Mouse (Mus musculus): ENCODE data around the gene 1810049J17Rik. TPM values are rescaled to one million over a fixed set of nuclear protein-coding genes. Genes with fewer than 3 reads are reported as not detected.

1810049J17Rik gene
- total RNA-seq, 1 experiment from 2014 or later: 2.0 TPM

GRCm38 (mm10) chr15:12346916-12347315 is 25.2 kb upstream of the 1810049J17Rik start:
- no peak for DNase-seq

DNA sequence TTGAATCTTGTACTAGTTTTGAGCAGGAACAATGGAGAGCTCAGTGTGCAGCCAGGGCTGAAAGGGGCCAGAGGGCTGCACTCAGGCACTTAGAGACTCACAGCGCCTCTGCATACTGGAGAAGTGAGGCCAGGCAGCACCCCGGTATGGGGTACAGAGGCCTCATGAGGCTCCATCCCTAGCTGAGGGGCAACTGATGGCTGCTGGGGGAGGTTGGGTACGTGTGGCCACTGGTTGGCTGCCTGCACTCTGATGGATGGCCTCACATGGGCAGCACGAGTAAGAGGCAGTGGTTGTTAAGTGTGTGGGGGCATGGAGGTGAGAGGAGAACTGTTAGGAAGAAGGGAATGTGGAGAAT is 19.7 kb upstream of the 1810049J17Rik start:
- no peak for DNase-seq

- no peak for DNase-seq
These were observed 19.1 kb upstream of the 1810049J17Rik start for GRCm38 (mm10) chr15:12340536-12341400.

GRCm38 (mm10) chr15:12337779-12338137 is 16.1 kb upstream of the 1810049J17Rik start:
- DNase-seq: no peak

DNA sequence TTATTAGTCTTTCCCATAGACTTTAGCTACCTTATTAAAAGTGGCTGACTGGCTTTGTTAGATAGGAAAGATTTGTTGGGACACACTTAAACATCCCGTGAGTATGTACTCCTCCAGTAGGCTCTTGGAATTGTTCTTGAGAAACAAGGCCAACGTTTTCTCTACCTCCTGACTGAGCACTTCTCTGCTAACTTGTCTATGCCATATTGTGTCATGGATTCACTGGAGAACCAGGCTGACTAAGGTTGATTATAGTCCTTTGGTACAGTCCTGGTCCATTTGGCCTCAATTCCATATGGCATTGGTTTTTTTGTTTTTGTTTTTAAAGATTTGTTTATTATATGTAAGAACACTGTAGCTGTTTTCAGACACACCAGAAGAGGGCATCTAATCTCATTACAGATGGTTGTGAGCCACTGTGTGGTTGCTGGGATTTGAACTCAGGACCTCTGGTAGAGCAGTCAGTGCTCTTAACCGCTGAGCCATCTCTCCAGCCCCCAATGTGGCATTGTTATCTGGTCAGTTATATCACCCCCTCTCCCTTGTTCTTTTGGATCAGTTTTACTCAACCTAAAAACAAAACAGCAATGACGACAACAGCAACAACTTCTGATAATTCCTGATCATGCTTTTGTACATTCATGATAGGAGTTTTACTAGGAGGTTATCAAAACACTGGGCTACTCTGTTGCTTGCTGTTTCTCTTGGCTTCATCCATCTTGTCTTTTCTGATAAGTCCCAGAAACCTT is 15.5 kb upstream of the 1810049J17Rik start:
- no peak for DNase-seq

GRCm38 (mm10) chr15:12334381-12334780 is 12.7 kb upstream of the 1810049J17Rik start:
- DNase-seq: no peak

DNA sequence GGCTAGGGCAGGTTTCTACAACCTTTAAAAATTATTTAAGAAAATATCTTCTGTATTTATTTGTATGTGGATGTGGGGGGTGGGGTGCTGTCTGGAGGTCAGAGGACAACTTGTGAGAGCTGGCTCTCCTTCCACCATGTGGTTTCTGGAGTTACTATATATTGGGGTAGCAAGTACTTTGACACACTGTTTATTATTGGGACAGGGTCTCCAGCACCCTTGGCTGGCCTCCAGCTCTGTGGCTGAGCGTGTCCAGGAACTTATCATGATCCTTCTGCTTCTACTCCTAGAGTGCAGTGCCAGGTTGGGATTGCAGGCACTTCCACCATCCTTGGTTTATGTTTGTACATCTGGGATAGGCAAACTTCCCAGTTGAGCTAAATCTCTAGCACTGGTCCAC is 9.6 kb upstream of the 1810049J17Rik start:
- DNase-seq: no peak

DNA sequence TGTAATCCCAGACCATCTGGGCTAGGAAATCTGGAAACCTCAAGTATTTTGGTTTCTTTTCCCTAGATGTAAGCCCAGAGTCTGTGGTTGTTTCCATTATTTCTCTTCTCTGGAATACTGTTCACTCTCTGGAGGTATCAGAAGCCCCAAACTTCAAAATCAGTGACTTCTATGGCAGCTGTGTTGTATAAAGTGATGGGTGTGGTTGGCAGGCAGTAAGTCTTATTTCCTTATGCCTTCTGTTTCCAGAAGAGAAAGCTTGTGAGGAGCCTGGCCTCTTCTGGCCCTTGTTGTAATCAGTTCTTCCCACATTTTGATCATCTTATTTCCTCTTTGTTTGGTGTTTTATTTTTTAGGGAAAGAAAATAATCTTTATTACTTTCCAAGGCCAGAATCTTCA is 9.2 kb upstream of the 1810049J17Rik start:
- no peak for DNase-seq

DNA sequence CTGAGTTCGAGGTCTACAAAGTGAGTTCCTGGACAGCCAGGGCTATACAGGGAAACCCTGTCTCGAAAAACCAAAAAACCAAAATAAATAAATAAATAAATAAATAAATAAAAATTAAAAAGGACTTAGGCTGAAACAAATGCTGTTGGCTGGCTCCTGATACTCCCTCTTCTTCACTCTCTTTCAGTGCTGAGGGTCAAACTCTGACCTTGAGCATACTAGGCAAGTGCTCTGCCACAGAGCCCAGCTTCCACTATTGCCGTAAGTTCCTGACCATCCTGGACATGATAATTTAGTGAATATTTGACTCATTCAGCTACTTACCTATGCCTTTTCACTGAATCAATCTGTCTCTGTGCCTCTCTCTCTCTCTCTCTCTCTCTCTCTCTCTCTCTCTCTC is 8.7 kb upstream of the 1810049J17Rik start:
- DNase-seq: no peak

DNA sequence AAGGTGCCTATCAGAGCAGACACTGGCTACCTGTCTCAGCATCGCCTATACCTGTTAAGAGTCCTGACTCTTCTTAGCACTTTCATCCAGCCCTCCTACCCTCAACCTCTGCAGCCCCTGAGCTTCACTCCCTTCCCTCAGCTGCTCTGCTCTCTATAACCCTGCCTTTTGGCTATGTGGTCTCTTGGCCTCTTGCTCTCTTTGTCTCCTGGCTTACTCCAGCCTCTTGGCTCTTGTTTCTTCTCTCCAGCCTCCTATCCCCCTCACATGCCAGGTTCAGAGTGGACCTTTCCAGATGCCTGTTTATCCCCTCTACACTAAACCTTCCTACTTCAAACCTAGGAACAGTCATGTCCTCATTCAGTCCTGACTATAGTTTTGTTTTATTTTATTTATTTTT is 2.6 kb upstream of the 1810049J17Rik start:
- DNase-seq: no peak

DNA sequence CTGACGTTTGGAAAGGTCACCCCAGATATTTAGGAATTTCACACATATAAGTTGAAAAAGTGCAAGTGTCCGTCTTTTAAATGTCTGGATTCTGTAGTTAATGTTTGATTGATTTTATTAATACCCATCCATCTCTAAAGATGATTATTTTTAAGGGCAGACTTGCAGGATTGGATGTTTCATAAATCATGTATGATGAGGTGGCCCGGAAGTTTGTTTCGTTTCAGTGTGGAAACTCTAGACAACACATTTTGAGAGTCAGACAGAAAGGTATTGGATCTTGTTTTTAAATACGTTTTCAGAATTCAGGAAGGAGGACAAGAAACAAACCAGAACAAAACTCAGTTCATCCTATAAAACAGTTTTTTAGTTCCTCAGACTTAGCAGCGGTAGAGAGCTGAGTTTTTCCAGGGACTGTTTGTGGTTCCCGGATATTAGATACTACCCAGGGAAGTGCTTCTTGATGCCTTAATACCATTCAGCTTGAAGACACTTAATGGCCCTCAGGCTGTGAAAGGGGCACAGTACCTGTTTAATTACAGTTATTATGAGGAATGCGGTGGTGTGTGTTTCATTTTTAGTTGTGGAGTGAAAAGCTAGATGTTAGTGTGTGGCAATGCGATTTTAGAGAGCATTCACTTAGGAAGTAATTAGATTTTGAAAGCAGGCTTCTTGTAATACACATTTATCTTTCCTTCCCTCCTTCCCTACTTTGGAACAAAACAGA is 1.1 kb upstream of the 1810049J17Rik start:
- no peak for DNase-seq

DNA sequence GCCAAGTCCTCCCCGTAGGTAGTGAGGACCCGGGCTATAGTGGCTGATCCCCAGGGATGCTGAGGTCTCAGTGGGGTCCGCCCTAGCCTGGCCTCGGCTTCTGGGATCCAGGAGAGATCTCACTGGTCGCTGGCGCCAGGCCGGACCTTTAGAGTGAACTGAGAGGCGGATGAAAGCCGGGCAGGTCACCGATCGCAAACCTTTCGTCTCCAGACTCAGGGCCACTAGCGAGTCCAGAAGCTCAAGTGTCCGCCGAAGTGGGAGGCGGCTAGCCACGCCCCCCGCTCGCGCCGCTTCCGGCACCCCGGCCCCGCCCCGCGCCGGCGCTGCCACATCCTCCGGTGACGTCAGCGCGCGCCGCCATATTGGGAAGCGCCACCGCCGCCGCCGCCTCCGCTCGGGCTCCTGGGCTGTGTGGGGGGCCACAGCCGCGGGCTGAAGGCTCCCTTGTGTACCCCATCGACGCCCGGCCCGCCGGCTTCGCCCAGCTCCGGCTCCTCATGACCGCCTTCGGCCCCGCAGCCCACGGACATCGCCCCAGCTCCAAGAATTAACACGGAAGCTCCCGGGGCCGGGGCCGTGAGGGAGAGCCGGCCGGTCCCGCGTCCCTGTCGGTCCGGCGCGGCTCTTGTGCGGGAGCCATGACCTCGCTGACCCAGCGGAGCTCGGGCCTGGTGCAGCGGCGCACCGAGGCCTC is 460 bp downstream of the 1810049J17Rik start, which contains the start of gene Golph3:
Gene Golph3 (plus strand): TSS at position 360 of the 697 bp plus-strand sequence.
- DNase-seq: peak; percentile 97

GRCm38 (mm10) chr15:12320441-12321090 is 1.1 kb downstream of the 1810049J17Rik start:
- no peak for DNase-seq

- no peak for DNase-seq
These were observed 1.8 kb downstream of the 1810049J17Rik start for GRCm38 (mm10) chr15:12319889-12320288.

DNA sequence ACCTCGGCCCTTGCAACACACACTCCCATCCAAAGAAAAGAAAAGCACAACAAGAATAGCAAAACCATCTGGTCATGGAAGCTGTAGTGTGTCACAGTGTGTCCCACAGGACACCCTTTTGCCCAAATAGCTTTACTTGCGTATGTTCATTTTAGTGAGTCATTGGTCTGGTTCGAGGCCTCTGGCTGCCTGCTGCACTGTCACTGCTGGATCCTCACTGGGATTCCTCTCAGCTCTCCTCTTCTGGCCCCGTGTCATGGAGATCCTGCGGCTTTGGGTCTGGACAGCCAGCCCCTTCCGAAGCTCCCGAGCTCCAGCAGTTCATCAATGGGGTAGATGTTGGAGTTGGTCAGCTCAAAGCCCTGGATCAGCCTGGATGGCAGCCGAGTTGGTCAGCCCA is 3.2 kb downstream of the 1810049J17Rik start:
- DNase-seq: no peak

DNA sequence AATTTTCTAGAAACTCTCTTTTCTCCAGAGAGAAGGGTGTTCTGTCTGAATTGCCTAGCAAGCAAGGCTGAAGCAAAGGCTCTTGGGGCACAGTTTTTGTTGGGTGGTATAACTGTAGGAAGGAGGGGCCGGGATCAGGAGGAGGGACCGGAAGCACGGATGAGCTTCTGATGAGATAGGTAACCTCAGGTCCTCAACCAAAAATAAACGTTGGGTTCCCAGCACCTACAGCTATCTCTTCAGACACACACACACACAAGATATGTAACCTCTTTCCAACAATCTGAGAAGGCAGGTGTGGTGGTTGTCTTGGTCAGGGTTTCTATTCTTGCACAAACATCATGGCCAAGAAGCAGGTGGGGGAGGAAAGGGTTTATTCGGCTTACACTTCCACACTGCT is 4.4 kb downstream of the 1810049J17Rik start:
- no peak for DNase-seq

- DNase-seq: no peak
These were observed 5.7 kb downstream of the 1810049J17Rik start for GRCm38 (mm10) chr15:12315996-12316395.

GRCm38 (mm10) chr15:12314584-12314983 is 7.1 kb downstream of the 1810049J17Rik start:
- no peak for DNase-seq

DNA sequence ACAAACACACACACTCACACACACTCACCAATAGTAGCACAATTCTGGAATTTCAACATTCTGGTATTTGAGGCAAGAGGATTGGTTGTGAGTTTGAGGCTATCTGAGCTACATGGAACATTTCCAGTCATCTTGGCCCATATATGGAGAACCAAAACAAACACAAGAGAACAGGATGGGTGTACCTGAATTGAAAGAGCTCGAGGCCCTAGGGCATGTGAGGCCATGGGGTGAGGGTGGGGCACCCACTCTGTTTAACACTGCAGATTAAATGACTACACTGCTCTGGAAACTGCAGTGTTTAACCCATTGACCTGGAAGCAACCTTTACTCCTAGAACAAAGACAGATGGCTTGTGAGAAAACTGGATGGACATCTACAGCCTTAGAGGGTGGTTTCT is 8.4 kb downstream of the 1810049J17Rik start:
- no peak for DNase-seq

- DNase-seq: no peak
These were observed 10.2 kb downstream of the 1810049J17Rik start for GRCm38 (mm10) chr15:12311465-12311864.

DNA sequence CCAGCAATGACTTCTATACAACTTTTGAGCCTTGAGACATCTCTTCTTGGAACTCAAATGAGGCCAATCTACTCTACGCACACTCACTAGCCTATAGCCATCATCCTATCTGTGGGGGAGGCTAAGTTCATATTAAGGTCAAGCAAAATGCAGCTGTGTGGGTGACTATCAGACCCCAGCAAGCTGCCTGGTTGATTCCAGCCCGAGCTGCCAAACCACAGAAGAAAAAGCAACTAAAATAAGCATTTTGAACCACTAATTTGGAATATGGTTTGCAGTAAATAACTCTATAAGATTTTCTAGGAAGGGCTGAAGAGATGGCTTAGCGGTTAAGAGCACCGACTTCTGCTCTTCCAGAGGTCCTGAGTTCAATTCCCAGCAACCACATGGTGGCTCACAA is 11.0 kb downstream of the 1810049J17Rik start:
- DNase-seq: no peak

DNA sequence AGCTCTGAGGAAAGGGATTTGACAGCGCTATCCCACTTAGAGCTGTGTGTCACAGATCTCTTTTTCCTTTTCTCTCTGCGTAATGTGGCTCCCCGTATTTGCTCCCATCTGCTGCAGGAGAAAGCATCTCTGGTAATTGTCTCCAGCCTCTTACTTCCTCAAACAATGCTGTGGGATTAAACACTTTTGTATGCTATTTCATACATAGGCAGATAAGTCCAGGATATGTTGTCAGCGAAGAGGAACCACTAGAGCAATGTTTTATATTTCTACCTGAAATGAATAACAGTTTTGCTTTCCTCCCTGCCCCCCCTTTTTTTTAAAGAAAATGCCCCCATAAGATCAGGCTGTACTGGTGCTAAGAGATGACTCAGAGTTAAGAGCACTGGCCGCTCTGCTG is 13.2 kb downstream of the 1810049J17Rik start:
- no peak for DNase-seq

Data from adrenal gland, postnatal 14 days (tissue).